Mouse (Mus musculus): ENCODE results near the gene Kcnh1. TPM values are rescaled to one million over a fixed set of nuclear protein-coding genes. Genes with fewer than 3 reads are reported as not detected.

Kcnh1 gene
- polyA plus RNA-seq (2012; rRNA removed) (under 0.01 TPM in 2 replicates), polyA plus RNA-seq (2014; fragmentation: Nextera tagmentation; extraction: Ambion mirVana) (not detected in 2 replicates)

- Histone ChIP-seq H3K36me3 (replicated peaks; ENCODE audit: control insufficient read depth, insufficient read depth, low read depth) (no peaks in the 10 kb centered on the region), H3K27ac (no peak within 1 kb of the TSS), H3K27me3 (ENCODE audit: control insufficient read depth, insufficient read depth, low read length) (peaks cover 31% of the 10 kb centered on the region), H3K9ac (replicated peaks) (no peak within 1 kb of the TSS), H3K9me3 (ENCODE audit: control insufficient read depth, low read length) (no peaks in the 10 kb centered on the region), H3K4me3 (ENCODE audit: insufficient read depth in 1 of 2, low read depth in 2 of 2, low read length in 2 of 2) (peak within 1 kb of the TSS in 1 of 2 experiments; percentile 26; a peak in 2 of 4 replicates), H3K4me1 (replicated peaks; ENCODE audit: control insufficient read depth in 2 of 2, insufficient read depth in 2 of 2, low read length in 1 of 2) (no peaks in the 10 kb centered on the region), H3K4me2 (ENCODE audit: low read depth) (peak within 1 kb of the TSS; percentile 44)
- TF ChIP-seq EP300 (IDR thresholded peaks at IDR 0.05; ENCODE audit: low read depth) (no peak), CTCF (IDR thresholded peaks at IDR 0.05; ENCODE audit: low read depth) (peak; percentile 76)
- WGBS (ENCODE audit: insufficient replicate concordance) = 2% methylated on average over 72 of the region's 73 CpGs
- ATAC-seq (ENCODE audit: insufficient read depth) (peak; percentile 48; the same call in 1 of the 2 replicates), DNase-seq (ENCODE audit: low read depth in 3 of 3, low spot score in 3 of 3) (peak; percentile 10 to 22 (median 17))
Observed at GRCm38 (mm10) chr1:192190508-192191321, at the start of gene Kcnh1. Kcnh1 (plus strand) TSS chr1:192190774.

- ATAC-seq (ENCODE audit: insufficient read depth) (no peak), DNase-seq (ENCODE audit: low read depth in 3 of 3, low spot score in 3 of 3) (no peak)
- no peak overlapping the region for H3K4me2 ChIP-seq (ENCODE audit: low read depth)
- H3K27me3 ChIP-seq (ENCODE audit: control insufficient read depth, insufficient read depth, low read length) = no peaks in the 10 kb centered on the region
- H3K4me3 ChIP-seq (ENCODE audit: insufficient read depth in 1 of 2, low read depth in 2 of 2, low read length in 2 of 2) = no peak overlapping the region
- H3K9ac ChIP-seq (replicated peaks) = no peak overlapping the region
- no peaks in the 10 kb centered on the region for H3K9me3 ChIP-seq (ENCODE audit: control insufficient read depth, low read length)
- no peaks in the 10 kb centered on the region for H3K36me3 ChIP-seq (replicated peaks; ENCODE audit: control insufficient read depth, insufficient read depth, low read depth)
- no peaks in the 10 kb centered on the region for H3K4me1 ChIP-seq (replicated peaks; ENCODE audit: control insufficient read depth in 2 of 2, insufficient read depth in 2 of 2, low read length in 1 of 2)
- WGBS (ENCODE audit: insufficient replicate concordance) = 73% methylated on average over 4 of the region's 4 CpGs
- TF ChIP-seq EP300 (IDR thresholded peaks at IDR 0.05; ENCODE audit: low read depth) (no peak), CTCF (IDR thresholded peaks at IDR 0.05; ENCODE audit: low read depth) (no peak)
- no peak overlapping the region for H3K27ac ChIP-seq
Observed at GRCm38 (mm10) chr1:192151179-192151578, 39.4 kb upstream of the Kcnh1 start.

- Histone ChIP-seq H3K4me2 (ENCODE audit: low read depth) (no peak overlapping the region), H3K9ac (replicated peaks) (no peak overlapping the region), H3K27me3 (ENCODE audit: control insufficient read depth, insufficient read depth, low read length) (no peaks in the 10 kb centered on the region), H3K4me1 (replicated peaks; ENCODE audit: control insufficient read depth in 2 of 2, insufficient read depth in 2 of 2, low read length in 1 of 2) (no peaks in the 10 kb centered on the region), H3K27ac (no peak overlapping the region), H3K4me3 (ENCODE audit: insufficient read depth in 1 of 2, low read depth in 2 of 2, low read length in 2 of 2) (no peak overlapping the region), H3K9me3 (ENCODE audit: control insufficient read depth, low read length) (no peaks in the 10 kb centered on the region), H3K36me3 (replicated peaks; ENCODE audit: control insufficient read depth, insufficient read depth, low read depth) (no peaks in the 10 kb centered on the region)
- ATAC-seq (ENCODE audit: insufficient read depth) (no peak), DNase-seq (ENCODE audit: low read depth in 3 of 3, low spot score in 3 of 3) (no peak)
- no peak for TF ChIP-seq CTCF (IDR thresholded peaks at IDR 0.05; ENCODE audit: low read depth)
- TF ChIP-seq EP300 (IDR thresholded peaks at IDR 0.05; ENCODE audit: low read depth) = no peak
- WGBS (ENCODE audit: insufficient replicate concordance) = 67% methylated on average over 3 of the region's 3 CpGs
Observed at GRCm38 (mm10) chr1:192171477-192171876, 19.1 kb upstream of the Kcnh1 start.

GRCm38 (mm10) chr1:192179877-192180276 lies 10.7 kb upstream of the Kcnh1 start:
- Histone ChIP-seq H3K9me3 (ENCODE audit: control insufficient read depth, low read length) (no peaks in the 10 kb centered on the region), H3K4me2 (ENCODE audit: low read depth) (no peak overlapping the region), H3K36me3 (replicated peaks; ENCODE audit: control insufficient read depth, insufficient read depth, low read depth) (no peaks in the 10 kb centered on the region), H3K4me1 (replicated peaks; ENCODE audit: control insufficient read depth in 2 of 2, insufficient read depth in 2 of 2, low read length in 1 of 2) (peaks cover 0 to 2% of the 10 kb centered on the region in 2 experiments; a peak in 1 of 4 replicates), H3K9ac (replicated peaks) (no peak overlapping the region), H3K27ac (no peak overlapping the region), H3K4me3 (ENCODE audit: insufficient read depth in 1 of 2, low read depth in 2 of 2, low read length in 2 of 2) (no peak overlapping the region), H3K27me3 (ENCODE audit: control insufficient read depth, insufficient read depth, low read length) (no peaks in the 10 kb centered on the region)
- TF ChIP-seq EP300 (IDR thresholded peaks at IDR 0.05; ENCODE audit: low read depth) (no peak), CTCF (IDR thresholded peaks at IDR 0.05; ENCODE audit: low read depth) (no peak)
- 45% methylated on average over 3 of the region's 3 CpGs for WGBS (ENCODE audit: insufficient replicate concordance)
- DNase-seq (ENCODE audit: low read depth in 3 of 3, low spot score in 3 of 3) (peak in 1 of 3 experiments; percentile 9), ATAC-seq (ENCODE audit: insufficient read depth) (no peak)

GRCm38 (mm10) chr1:192181696-192182257 lies 8.8 kb upstream of the Kcnh1 start:
- Histone ChIP-seq H3K9ac (replicated peaks) (no peak overlapping the region), H3K4me3 (ENCODE audit: insufficient read depth in 1 of 2, low read depth in 2 of 2, low read length in 2 of 2) (no peak overlapping the region), H3K4me2 (ENCODE audit: low read depth) (no peak overlapping the region), H3K9me3 (ENCODE audit: control insufficient read depth, low read length) (no peaks in the 10 kb centered on the region), H3K27ac (no peak overlapping the region), H3K27me3 (ENCODE audit: control insufficient read depth, insufficient read depth, low read length) (no peaks in the 10 kb centered on the region), H3K36me3 (replicated peaks; ENCODE audit: control insufficient read depth, insufficient read depth, low read depth) (no peaks in the 10 kb centered on the region), H3K4me1 (replicated peaks; ENCODE audit: control insufficient read depth in 2 of 2, insufficient read depth in 2 of 2, low read length in 1 of 2) (peaks cover 0 to 2% of the 10 kb centered on the region in 2 experiments; a peak in 1 of 4 replicates)
- ATAC-seq (ENCODE audit: insufficient read depth) (no peak), DNase-seq (ENCODE audit: low read depth in 3 of 3, low spot score in 3 of 3) (no peak)
- 67% methylated on average over 4 of the region's 4 CpGs for WGBS (ENCODE audit: insufficient replicate concordance)
- TF ChIP-seq CTCF (IDR thresholded peaks at IDR 0.05; ENCODE audit: low read depth) (no peak), EP300 (IDR thresholded peaks at IDR 0.05; ENCODE audit: low read depth) (no peak)

All from liver, embryonic 14.5 days (tissue).